Mouse (Mus musculus) left cerebral cortex, postnatal 25 days (tissue): ENCODE data around the gene Gm4778. TPM values are rescaled to one million over a fixed set of nuclear protein-coding genes. Genes with fewer than 3 reads are reported as not detected.
"Not testable (repeated sequence)": the region's sequence is repeated elsewhere in the genome, so short reads cannot be mapped to it uniquely, and the experiment has no call there.

Experiments
- DNase-seq, 2 experiments: peaks; one replicate each; pipeline ENCODE4 v3.0.0; 2022; ENCODE audit warnings: low spot score in 2 of 2, mixed read lengths in 1 of 2
- intact Hi-C: fragments of 180-260 bp; cut with DNase I; formaldehyde crosslinking; loops from one replicate; pipeline ENCODE4 v1.15.1; 2025
- total RNA-seq, 2 experiments: library from RNA; stranded (reverse); gene quantifications; 2 replicates each; pipeline ENCODE4 v1.2.3; 2021

The Gm4778 gene
- not detected for total RNA-seq

- intact Hi-C loops, DNase-seq: not testable (repeated sequence)
These were observed at the start of gene Gm4778 for GRCm38 (mm10) chr3:94263736-94264135. Gm4778 (plus strand) TSS chr3:94264036.

GRCm38 (mm10) chr3:94260598-94260997 lies 3.2 kb upstream of the Gm4778 start:
- intact Hi-C loops: no loop called here
- peak; percentile 18 to 44 for DNase-seq

GRCm38 (mm10) chr3:94275991-94276390 lies 12.2 kb downstream of the Gm4778 start:
- intact Hi-C loops: no loop called here
- no peak for DNase-seq

- no peak for DNase-seq
- intact Hi-C loops: no loop called here
These were observed 41.6 kb downstream of the Gm4778 start for GRCm38 (mm10) chr3:94305457-94305856.

GRCm38 (mm10) chr3:94306975-94307374 lies 43.1 kb downstream of the Gm4778 start:
- intact Hi-C loops: no loop called here

GRCm38 (mm10) chr3:94309633-94310363 lies 46.0 kb downstream of the Gm4778 start, which contains the start of gene Them4:
Them4 (plus strand) TSS chr3:94310089.
- intact Hi-C loops: no loop called here
- DNase-seq: peak; percentile 91 to 92

More at GRCm38 (mm10) chr3:94306975-94307374, 43.1 kb downstream of the Gm4778 start:
- DNase-seq: no peak

- intact Hi-C loops: no loop called here
- no peak for DNase-seq
These were observed 46.7 kb downstream of the Gm4778 start for GRCm38 (mm10) chr3:94310491-94310890.

GRCm38 (mm10) chr3:94310911-94311310 lies 47.1 kb downstream of the Gm4778 start:
- intact Hi-C loops: no loop called here
- DNase-seq: no peak

- no peak for DNase-seq
- intact Hi-C loops: no loop called here
These were observed 47.5 kb downstream of the Gm4778 start for GRCm38 (mm10) chr3:94311376-94311775.

Other genes with a start within 250 kb of the Gm4778 start
- not detected for gene Gm9125, start 209.2 kb upstream of the Gm4778 start, total RNA-seq
- gene Gm10697, start 191.4 kb upstream of the Gm4778 start, total RNA-seq: not detected
- gene Gm10696, start 85.8 kb upstream of the Gm4778 start, total RNA-seq: not detected
- gene Gm5286, start 67.3 kb upstream of the Gm4778 start, total RNA-seq: not detected
- 10 to 100 TPM; 20.5 to 21.5 TPM for gene Them4, start 46.1 kb downstream of the Gm4778 start, total RNA-seq
- not detected for gene Them5, start 78.1 kb downstream of the Gm4778 start, total RNA-seq
- under 1 TPM; 0.64 to 0.76 TPM for gene C2cd4d, start 98.4 kb downstream of the Gm4778 start, total RNA-seq
- under 1 TPM; 0.21 to 0.60 TPM for gene Rorc, start 108.8 kb downstream of the Gm4778 start, total RNA-seq
- 1 to 10 TPM in 1 of 2 experiments, under 1 TPM in 1; 0.87 to 1.4 TPM for gene Lingo4, start 134.5 kb downstream of the Gm4778 start, total RNA-seq
- 10 to 100 TPM; 35.1 to 37.9 TPM for gene Tdrkh, start 149.2 kb downstream of the Gm4778 start, total RNA-seq
- gene Mrpl9, start 179.3 kb downstream of the Gm4778 start, total RNA-seq: 10 to 100 TPM; 37.8 to 38.9 TPM
- gene Oaz3, start 179.9 kb downstream of the Gm4778 start, total RNA-seq: not detected
- gene Celf3, start 214.3 kb downstream of the Gm4778 start, total RNA-seq: 100 to 1,000 TPM; 166 to 170 TPM
- 1 to 10 TPM; 4.2 to 5.3 TPM for gene Riiad1, start 216.3 kb downstream of the Gm4778 start, total RNA-seq